Comparison of ENCODE assay signal across 8 mouse cellular contexts in genomic region chr9:74861561-74861980, GRCm38 (mm10). TPM values are rescaled to one million over a fixed set of nuclear protein-coding genes. Genes with fewer than 3 reads are reported as not detected.
A peak's percentile ranks its signal among the peaks of the same experiment; 100 is the strongest.
DNase-seq lines count a peak whose midpoint lies in the region; ATAC-seq and TF ChIP-seq lines count a peak whose summit lies in the region.

Onecut1 (plus strand) TSS chr9:74861921.

- no peak for TF ChIP-seq CTCF in E14TG2a.4 (conservative IDR thresholded peaks at IDR 0.05; ENCODE audit: low read length)

- no peaks in the 10 kb centered on the region for H3K36me3 ChIP-seq in E14TG2a.4 (ENCODE audit: insufficient read depth, low read length)
- no peaks in the 10 kb centered on the region for H3K36me3 ChIP-seq in embryonic facial prominence, embryonic 12.5 days
- H3K36me3 ChIP-seq in hindbrain, embryonic 11.5 days (ENCODE audit: control insufficient read depth, insufficient read depth, low read length), result no peaks in the 10 kb centered on the region
- H3K36me3 ChIP-seq in liver, embryonic 15.5 days (replicated peaks), result no peaks in the 10 kb centered on the region

- peaks cover 62% of the 10 kb centered on the region for H3K4me1 ChIP-seq in E14TG2a.4 (replicated peaks; ENCODE audit: low read depth, low read length)
- H3K4me1 ChIP-seq in embryonic facial prominence, embryonic 12.5 days, result peaks cover 17% of the 10 kb centered on the region; the same call in 1 of the 2 replicates
- H3K4me1 ChIP-seq in hindbrain, embryonic 11.5 days (replicated peaks; ENCODE audit: control insufficient read depth, insufficient read depth, low read length), result peaks cover 11% of the 10 kb centered on the region; the same call in 1 of the 2 replicates
- no peaks in the 10 kb centered on the region; the same call in 1 of the 2 replicates for H3K4me1 ChIP-seq in liver, embryonic 15.5 days (replicated peaks)

- peak within 1 kb of the TSS; percentile 46; the same call in 1 of the 2 replicates for H3K9ac ChIP-seq in embryonic facial prominence, embryonic 12.5 days
- H3K9ac ChIP-seq in hindbrain, embryonic 11.5 days (ENCODE audit: low read depth, low read length), result peak within 1 kb of the TSS; percentile 54
- peak within 1 kb of the TSS; percentile 32; the same call in 1 of the 2 replicates for H3K9ac ChIP-seq in liver, embryonic 15.5 days

- WGBS in embryonic facial prominence, embryonic 12.5 days, result 0% methylated on average over 41 of the region's 45 CpGs
- WGBS in hindbrain, embryonic 11.5 days, result 1% methylated on average over 24 of the region's 45 CpGs
- WGBS in liver, embryonic 15.5 days (ENCODE audit: insufficient replicate concordance), result under 1% methylated on average over 45 of the region's 45 CpGs

- DNase-seq in cerebellum, postnatal 25 days, result peak; percentile 67 to 81
- peak; percentile 91 for DNase-seq in hindbrain, embryonic 11.5 days (ENCODE audit: low spot score)
- peak; percentile 89 for DNase-seq in retina, postnatal 1 day
- DNase-seq in left cerebral cortex, adult 8-10 months (ENCODE audit: low spot score in 2 of 2), result no peak

- H3K27me3 ChIP-seq in E14TG2a.4 (ENCODE audit: insufficient read depth, low read length), result peaks cover 94% of the 10 kb centered on the region
- H3K27me3 ChIP-seq in embryonic facial prominence, embryonic 12.5 days, result peaks cover 96% of the 10 kb centered on the region
- peaks cover 91% of the 10 kb centered on the region for H3K27me3 ChIP-seq in hindbrain, embryonic 11.5 days (ENCODE audit: control insufficient read depth, insufficient read depth, low read length)
- H3K27me3 ChIP-seq in liver, embryonic 15.5 days, result peaks cover 99% of the 10 kb centered on the region

- no peaks in the 10 kb centered on the region; the same call in 1 of the 2 replicates for H3K9me3 ChIP-seq in E14TG2a.4 (ENCODE audit: low read length)
- no peaks in the 10 kb centered on the region for H3K9me3 ChIP-seq in embryonic facial prominence, embryonic 12.5 days
- H3K9me3 ChIP-seq in hindbrain, embryonic 11.5 days (ENCODE audit: control insufficient read depth, low read length), result no peaks in the 10 kb centered on the region
- H3K9me3 ChIP-seq in liver, embryonic 15.5 days (replicated peaks), result no peaks in the 10 kb centered on the region

- no peak for ATAC-seq in cerebellum, adult (ENCODE audit: insufficient number of reproducible peaks, low FRiP score, low TSS enrichment)
- ATAC-seq in embryonic facial prominence, embryonic 12.5 days (ENCODE audit: insufficient number of reproducible peaks, insufficient read depth, low FRiP score, low TSS enrichment), result peak; percentile 50; the same call in 1 of the 2 replicates
- ATAC-seq in hindbrain, embryonic 11.5 days (ENCODE audit: low FRiP score), result peak; percentile 67
- ATAC-seq in liver, embryonic 15.5 days (ENCODE audit: insufficient read depth), result peak; percentile 63; the same call in 1 of the 2 replicates

- no peak within 1 kb of the TSS for H3K27ac ChIP-seq in embryonic facial prominence, embryonic 12.5 days
- H3K27ac ChIP-seq in hindbrain, embryonic 11.5 days (ENCODE audit: low read depth, low read length), result peak within 1 kb of the TSS; percentile 84
- peak within 1 kb of the TSS; percentile 38 for H3K27ac ChIP-seq in liver, embryonic 15.5 days (replicated peaks)

- H3K4me2 ChIP-seq in embryonic facial prominence, embryonic 12.5 days (replicated peaks), result peak within 1 kb of the TSS; percentile 87
- peak within 1 kb of the TSS; percentile 92 for H3K4me2 ChIP-seq in hindbrain, embryonic 11.5 days (replicated peaks; ENCODE audit: low read depth, low read length)
- H3K4me2 ChIP-seq in liver, embryonic 15.5 days, result peak within 1 kb of the TSS; percentile 61

- H3K4me3 ChIP-seq in E14TG2a.4 (replicated peaks; ENCODE audit: low read length), result peak within 1 kb of the TSS; percentile 74
- H3K4me3 ChIP-seq in embryonic facial prominence, embryonic 12.5 days, result peak within 1 kb of the TSS; percentile 44
- peak within 1 kb of the TSS; percentile 56 for H3K4me3 ChIP-seq in hindbrain, embryonic 11.5 days (ENCODE audit: low read depth, low read length)
- peak within 1 kb of the TSS; percentile 54 for H3K4me3 ChIP-seq in liver, embryonic 15.5 days (replicated peaks)

RNA-seq across cellular contexts. Expression of gene Onecut1, which starts in this region (rescaled TPM):
- polyA plus RNA-seq in embryonic facial prominence, embryonic 12.5 days (2016; fragmentation: Nextera tagmentation; extraction: Ambion mirVana), result 0.47 and 0.74 TPM in 2 replicates
- polyA plus RNA-seq in hindbrain, embryonic 11.5 days (2014; fragmentation: Nextera tagmentation; extraction: Ambion mirVana), result 10.0 and 12.7 TPM in 2 replicates
- 2.0 and 2.2 TPM in 2 replicates for polyA plus RNA-seq in liver, embryonic 15.5 days (2015; fragmentation: Nextera tagmentation; extraction: Ambion mirVana)
- under 1 TPM; 0.08 to 0.21 (median 0.18) TPM for total RNA-seq in left cerebral cortex, adult 8-10 months (2022)

Comparison
In these comparisons a context has a peak if more than half of its experiments do, and no peak if none do; other contexts are left out.
1. Peak in ATAC-seq, H3K4me3 ChIP-seq, H3K9ac ChIP-seq and H3K4me2 ChIP-seq in embryonic facial prominence, embryonic 12.5 days; RNA of the gene not detected or under 1 TPM.
2. DNase-seq: peak in cerebellum, postnatal 25 days (2 of 2), hindbrain, embryonic 11.5 days (single experiment) and retina, postnatal 1 day (single experiment); none in left cerebral cortex, adult 8-10 months (0 of 2).
3. Peak in every context shown above with its lines, with median percentiles within 50 percentile points of each other: H3K4me3 ChIP-seq, H3K4me2 ChIP-seq and H3K9ac ChIP-seq.